Mouse (Mus musculus) megakaryocyte-erythroid progenitor cell, adult 5-6 weeks (primary cell): ENCODE results near the gene Ptprt. TPM values are rescaled to one million over a fixed set of nuclear protein-coding genes. Genes with fewer than 3 reads are reported as not detected.

Experiments
- ATAC-seq: replicated peaks from 2 replicates; pipeline ENCODE4 v1.8.0; 2016; ENCODE audit warnings: mild to moderate bottlenecking, inconsistent platforms; ENCODE audit not compliant: severe bottlenecking, poor library complexity, low FRiP score, low TSS enrichment
- total RNA-seq, 2 experiments: library from RNA; stranded (forward) in 1 of 2; stranded (reverse) in 1 of 2; fragments of 200-1000, 215-1000 nt in 1 of 2; fragments of >200 nt in 1 of 2; fragmentation: Nextera tagmentation in 1 of 2; gene quantifications; 2 replicates each; pipeline ENCODE4 v1.2.3; 2014 to 2017

Gene Ptprt
- total RNA-seq, 2 experiments from 2014 or later, result not detected

DNA sequence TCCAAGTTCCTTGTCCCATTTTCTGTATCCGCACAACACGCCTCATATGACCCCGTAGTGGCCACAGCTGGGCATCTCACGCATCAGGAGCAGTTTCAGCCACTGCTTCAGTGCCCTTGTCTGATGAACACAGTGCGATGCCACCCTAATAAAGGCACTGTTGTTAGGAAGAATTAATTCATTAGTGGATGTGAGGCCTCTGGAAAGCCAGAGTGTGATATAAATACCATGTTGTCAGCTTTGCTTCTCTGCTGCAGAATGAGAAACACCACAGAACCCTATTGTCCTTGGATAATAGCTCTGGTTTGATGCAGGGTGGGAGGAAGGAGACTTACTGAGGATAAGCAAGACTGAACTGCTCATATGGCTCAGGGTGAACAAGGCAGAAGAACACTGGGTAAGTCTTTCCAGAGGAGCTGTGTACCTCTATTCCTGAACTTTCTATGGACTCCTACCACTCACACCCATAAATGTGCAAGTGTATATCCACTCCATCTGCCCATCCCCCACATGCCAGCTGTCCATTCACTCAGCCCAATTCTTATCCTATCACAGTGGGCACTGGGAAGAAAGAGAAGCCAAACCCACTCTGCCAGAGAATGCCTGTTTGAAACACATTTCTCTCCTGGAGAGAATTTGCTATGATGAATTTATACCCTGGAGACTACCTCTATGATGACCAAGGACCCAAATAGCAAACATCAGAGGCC lies 582.2 kb downstream of the Ptprt start:
- ATAC-seq, result no peak

DNA sequence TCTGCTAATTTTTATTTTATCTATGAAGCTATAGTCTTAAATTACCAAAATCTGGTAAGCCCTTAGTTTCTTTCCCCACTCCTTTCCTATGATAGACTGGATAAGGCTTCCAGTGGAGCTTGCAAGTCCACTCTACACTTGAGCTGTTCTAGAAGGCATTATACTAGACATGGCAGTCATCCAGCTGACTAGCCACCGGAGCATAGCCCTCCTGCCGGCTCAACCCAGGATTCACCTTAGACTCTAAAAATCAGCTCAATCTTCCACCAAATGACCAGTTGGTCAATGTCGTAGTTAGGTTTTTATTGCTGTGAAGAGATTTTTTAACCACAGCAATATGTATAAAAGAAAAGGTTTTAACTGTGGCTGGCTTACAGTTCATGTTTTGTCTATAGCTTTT lies 608.1 kb downstream of the Ptprt start:
- no peak for ATAC-seq

- ATAC-seq, result no peak
These were observed 610.7 kb downstream of the Ptprt start for GRCm38 (mm10) chr2:162050198-162050597.

GRCm38 (mm10) chr2:162035615-162036014 lies 625.3 kb downstream of the Ptprt start:
- ATAC-seq, result no peak

- ATAC-seq, result no peak
These were observed 629.3 kb downstream of the Ptprt start for GRCm38 (mm10) chr2:162031636-162032035.

DNA sequence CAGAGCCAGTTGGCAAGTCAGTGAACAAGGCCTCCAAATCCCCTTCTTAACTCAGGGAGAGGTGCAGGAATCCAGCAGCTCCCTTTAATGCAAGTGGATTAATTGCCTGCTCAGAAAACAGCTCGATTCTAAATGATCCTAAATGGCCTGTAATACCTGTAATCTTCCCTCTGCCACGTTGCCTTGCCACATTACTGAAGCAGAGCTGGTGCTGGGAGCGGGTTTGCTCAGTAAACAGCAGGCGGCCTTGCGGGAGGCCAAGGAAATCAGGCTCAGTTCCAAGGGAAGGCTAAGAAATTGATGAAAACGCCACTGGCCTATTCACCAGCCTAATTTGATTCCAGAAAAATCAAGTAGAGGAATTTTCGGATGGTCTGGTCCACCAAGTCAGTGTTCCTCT lies 659.9 kb downstream of the Ptprt start:
- no peak for ATAC-seq

DNA sequence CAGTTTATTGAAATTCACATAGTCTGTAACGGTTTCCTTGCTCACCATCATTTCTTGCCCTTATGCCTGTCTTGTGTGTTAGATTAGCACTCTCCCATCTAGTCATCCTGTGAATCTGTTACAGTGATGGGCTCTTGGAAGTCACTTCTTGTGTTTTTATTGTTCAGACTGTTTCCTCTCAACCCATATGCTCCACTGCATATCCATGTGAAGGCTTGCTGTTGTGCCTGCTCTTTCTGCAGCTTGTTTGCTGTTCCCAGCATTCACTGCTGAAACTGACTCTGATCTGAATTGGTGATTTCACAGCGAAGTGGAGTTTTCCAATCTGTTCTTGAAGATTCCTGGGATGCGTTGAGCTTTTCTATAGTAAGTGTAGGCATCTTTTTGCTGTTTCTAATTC lies 678.6 kb downstream of the Ptprt start:
- ATAC-seq, result no peak

DNA sequence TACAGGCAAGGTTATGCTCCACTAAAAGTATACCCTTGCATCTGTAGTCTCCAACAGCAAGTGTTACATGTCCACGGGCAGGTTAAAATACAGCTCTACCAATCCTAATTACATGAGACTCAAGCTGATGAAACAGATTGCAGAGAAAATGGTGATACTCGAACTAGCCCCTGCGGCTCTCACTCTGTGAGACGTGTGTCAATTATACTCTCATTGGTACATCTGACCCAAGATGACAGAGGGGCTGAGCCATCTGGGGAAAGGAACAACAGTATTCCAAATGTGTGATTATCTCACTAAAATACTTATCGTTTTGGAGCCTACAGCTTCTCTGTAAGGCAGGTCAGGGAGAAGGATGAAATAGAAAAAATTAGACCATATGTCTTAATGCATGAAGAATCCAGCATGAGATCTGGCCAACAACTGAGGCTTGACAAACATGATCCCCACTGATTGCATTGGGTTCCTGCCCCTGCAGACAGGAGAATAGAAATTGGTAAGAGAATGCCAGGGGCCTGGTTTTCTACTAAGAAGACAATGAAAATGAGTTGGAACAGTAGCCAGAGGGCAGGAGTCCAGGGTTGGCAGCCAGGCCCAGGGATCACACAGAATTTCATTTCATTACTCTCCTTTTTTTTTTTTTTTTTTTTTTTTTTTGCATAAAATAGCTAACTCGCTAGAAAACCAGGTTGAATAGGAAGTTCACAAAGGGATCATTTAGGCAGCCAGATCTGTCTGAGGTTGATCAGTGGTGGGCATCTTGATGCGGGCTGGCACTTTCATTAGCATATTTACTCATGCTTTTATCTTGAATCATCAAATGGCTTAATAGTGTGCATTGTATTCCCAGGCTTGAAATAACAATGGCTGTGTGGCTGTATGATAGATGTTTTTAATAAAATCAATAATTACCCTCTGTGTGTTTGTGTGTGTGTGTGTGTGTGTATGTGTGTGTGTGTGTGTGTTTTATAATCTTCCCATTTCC lies 699.5 kb downstream of the Ptprt start:
- ATAC-seq, result no peak

GRCm38 (mm10) chr2:161945424-161945823 lies 715.5 kb downstream of the Ptprt start:
- no peak for ATAC-seq

- no peak for ATAC-seq
These were observed 716.3 kb downstream of the Ptprt start for GRCm38 (mm10) chr2:161944689-161945088.

DNA sequence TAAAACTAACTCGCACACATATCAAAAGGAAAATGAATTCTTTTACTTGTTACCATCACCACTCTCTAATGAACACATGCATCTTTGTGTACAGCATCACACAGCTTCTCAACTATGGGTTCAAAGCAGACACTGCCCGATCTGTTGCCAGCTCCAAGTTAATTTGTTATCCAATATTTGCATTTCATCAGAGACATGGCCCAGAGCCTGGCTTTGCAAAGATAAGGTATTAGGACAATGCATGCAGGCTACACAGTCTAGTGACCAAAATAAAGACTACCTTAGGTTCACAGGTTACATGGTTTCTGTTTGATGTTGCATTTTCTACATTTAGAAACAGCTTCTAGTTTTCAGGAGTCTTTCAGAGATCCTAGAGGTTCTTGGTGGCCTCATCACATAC lies 719.0 kb downstream of the Ptprt start:
- ATAC-seq, result no peak

- ATAC-seq, result no peak
These were observed 753.7 kb downstream of the Ptprt start for GRCm38 (mm10) chr2:161907214-161907613.

DNA sequence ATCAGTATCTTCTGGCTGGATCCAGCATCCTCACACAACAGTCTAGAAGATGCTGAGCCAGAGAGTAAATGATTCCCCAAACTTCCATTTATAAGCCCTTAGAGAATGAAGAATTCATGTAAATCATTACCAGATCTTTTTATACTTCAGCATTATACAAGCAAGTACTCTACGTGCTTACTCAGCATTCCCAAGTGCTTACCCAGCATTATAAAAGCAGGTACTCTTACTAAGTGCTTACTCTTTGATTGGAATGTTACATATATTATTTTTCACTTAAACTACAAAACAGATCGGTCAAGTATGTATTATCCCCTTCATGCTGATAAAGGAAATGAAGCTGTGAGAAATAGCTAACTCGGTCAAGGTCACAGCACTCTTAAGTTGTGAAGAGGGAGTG lies 758.8 kb downstream of the Ptprt start:
- no peak for ATAC-seq

DNA sequence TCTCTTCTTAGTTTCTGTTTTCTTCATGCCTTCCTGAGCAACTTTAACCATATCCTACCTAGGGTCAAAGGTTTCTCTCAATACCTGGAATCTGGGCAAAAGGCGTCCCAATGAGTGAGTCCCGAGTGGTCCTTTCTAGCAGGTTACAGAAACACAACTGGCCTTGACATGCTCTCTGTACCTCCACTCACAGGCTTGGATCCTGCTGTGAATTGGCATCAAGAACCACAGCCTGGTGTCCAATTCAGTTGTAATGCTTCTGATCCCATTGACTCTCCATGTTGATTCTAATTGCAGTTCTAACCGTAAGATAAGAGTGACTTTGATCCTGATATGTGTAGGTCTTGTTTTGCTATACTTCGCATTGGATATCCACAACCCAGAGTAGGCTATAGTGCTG lies 776.5 kb downstream of the Ptprt start:
- no peak for ATAC-seq

DNA sequence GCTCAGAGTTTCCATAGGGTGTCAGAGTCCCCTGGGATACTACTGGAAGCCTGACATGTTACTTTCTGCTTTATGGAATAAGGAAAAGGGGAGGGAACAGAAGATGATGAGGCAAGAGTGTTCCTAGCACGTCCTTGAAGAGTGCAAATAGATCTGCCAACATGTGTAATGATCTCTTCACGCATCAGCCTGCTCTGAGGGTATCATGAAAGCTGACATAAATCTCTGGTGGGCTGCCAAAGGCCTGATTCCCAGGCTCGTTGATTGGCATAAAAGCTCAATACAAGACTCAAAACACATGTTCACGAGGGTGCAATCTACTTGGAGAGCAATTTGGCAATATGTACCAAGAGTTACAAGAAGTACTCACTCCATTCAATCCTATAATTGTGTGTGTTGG lies 778.4 kb downstream of the Ptprt start:
- no peak for ATAC-seq

DNA sequence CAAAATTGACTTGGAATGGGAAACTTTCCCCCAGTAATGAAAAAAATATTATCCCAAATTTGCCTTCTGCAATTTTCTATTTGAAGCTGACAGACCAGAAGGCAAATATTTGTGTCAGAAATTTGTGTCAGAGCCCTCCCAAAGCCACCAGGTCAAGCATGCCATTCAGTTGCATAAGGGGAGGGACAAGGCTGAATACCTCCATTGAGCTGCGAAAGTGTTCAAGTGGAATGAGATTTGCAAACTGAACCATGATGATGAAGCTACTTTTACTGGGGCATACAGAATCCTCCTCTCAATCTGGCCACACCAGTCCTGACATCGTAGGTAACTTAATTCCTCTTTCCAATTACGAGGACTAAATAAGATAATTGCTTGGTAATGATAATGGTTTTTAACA lies 780.0 kb downstream of the Ptprt start:
- ATAC-seq, result no peak

GRCm38 (mm10) chr2:161865231-161865630 lies 795.7 kb downstream of the Ptprt start:
- no peak for ATAC-seq

- ATAC-seq, result no peak
These were observed 802.1 kb downstream of the Ptprt start for GRCm38 (mm10) chr2:161858813-161859212.

- ATAC-seq, result no peak
These were observed 802.6 kb downstream of the Ptprt start for GRCm38 (mm10) chr2:161858361-161858760.

- no peak for ATAC-seq
These were observed 825.9 kb downstream of the Ptprt start for GRCm38 (mm10) chr2:161835001-161835400.

GRCm38 (mm10) chr2:161833846-161834245 lies 827.1 kb downstream of the Ptprt start:
- ATAC-seq, result no peak
